Mouse (Mus musculus): ENCODE results near the gene Cntd1. TPM values are rescaled to one million over a fixed set of nuclear protein-coding genes. Genes with fewer than 3 reads are reported as not detected.

Gene Cntd1
- polyA plus RNA-seq, 1 experiment from 2014 or later = 0.72 TPM

Other genes with a start within 250 kb of the Cntd1 start
- 14.9 and 16.4 TPM in 2 replicates for gene Naglu, start 209.0 kb upstream of the Cntd1 start, polyA plus RNA-seq (2015; fragmentation: Nextera tagmentation; extraction: Ambion mirVana)
- gene Hsd17b1, start 200.6 kb upstream of the Cntd1 start, polyA plus RNA-seq (2015; fragmentation: Nextera tagmentation; extraction: Ambion mirVana) = not detected in 2 replicates
- 41.8 and 43.9 TPM in 2 replicates for gene Coasy, start 196.4 kb upstream of the Cntd1 start, polyA plus RNA-seq (2015; fragmentation: Nextera tagmentation; extraction: Ambion mirVana)
- gene Mlx, start 191.7 kb upstream of the Cntd1 start, polyA plus RNA-seq (2015; fragmentation: Nextera tagmentation; extraction: Ambion mirVana) = 65.0 and 65.4 TPM in 2 replicates
- gene Psmc3ip, start 183.6 kb upstream of the Cntd1 start, polyA plus RNA-seq (2015; fragmentation: Nextera tagmentation; extraction: Ambion mirVana) = 22.6 and 23.4 TPM in 2 replicates
- gene Retreg3, start 159.1 kb upstream of the Cntd1 start, polyA plus RNA-seq (2015; fragmentation: Nextera tagmentation; extraction: Ambion mirVana) = 17.0 and 17.2 TPM in 2 replicates
- gene Tubg1, start 159.1 kb upstream of the Cntd1 start, polyA plus RNA-seq (2015; fragmentation: Nextera tagmentation; extraction: Ambion mirVana) = 58.7 and 59.2 TPM in 2 replicates
- 4.4 and 4.8 TPM in 2 replicates for gene Tubg2, start 123.1 kb upstream of the Cntd1 start, polyA plus RNA-seq (2015; fragmentation: Nextera tagmentation; extraction: Ambion mirVana)
- gene Cntnap1, start 108.5 kb upstream of the Cntd1 start, polyA plus RNA-seq (2015; fragmentation: Nextera tagmentation; extraction: Ambion mirVana) = 0.82 and 1.0 TPM in 2 replicates
- 11.1 and 12.7 TPM in 2 replicates for gene Plekhh3, start 107.7 kb upstream of the Cntd1 start, polyA plus RNA-seq (2015; fragmentation: Nextera tagmentation; extraction: Ambion mirVana)
- 0.25 and 0.36 TPM in 2 replicates for gene Ccr10, start 103.6 kb upstream of the Cntd1 start, polyA plus RNA-seq (2015; fragmentation: Nextera tagmentation; extraction: Ambion mirVana)
- gene Ezh1, start 52.5 kb upstream of the Cntd1 start, polyA plus RNA-seq (2015; fragmentation: Nextera tagmentation; extraction: Ambion mirVana) = 16.0 and 16.3 TPM in 2 replicates
- gene Ramp2, start 33.0 kb upstream of the Cntd1 start, polyA plus RNA-seq (2015; fragmentation: Nextera tagmentation; extraction: Ambion mirVana) = 98.5 and 114 TPM in 2 replicates
- gene Vps25, start 25.3 kb upstream of the Cntd1 start, polyA plus RNA-seq (2015; fragmentation: Nextera tagmentation; extraction: Ambion mirVana) = 135 and 142 TPM in 2 replicates
- 12.3 and 12.7 TPM in 2 replicates for gene Wnk4, start 18.4 kb upstream of the Cntd1 start, polyA plus RNA-seq (2015; fragmentation: Nextera tagmentation; extraction: Ambion mirVana)
- gene Coa3, start 102 bp downstream of the Cntd1 start, polyA plus RNA-seq (2015; fragmentation: Nextera tagmentation; extraction: Ambion mirVana) = 250 and 261 TPM in 2 replicates
- gene Becn1, start 23.3 kb downstream of the Cntd1 start, polyA plus RNA-seq (2015; fragmentation: Nextera tagmentation; extraction: Ambion mirVana) = 132 and 143 TPM in 2 replicates
- 137 and 147 TPM in 2 replicates for gene Psme3, start 37.2 kb downstream of the Cntd1 start, polyA plus RNA-seq (2015; fragmentation: Nextera tagmentation; extraction: Ambion mirVana)
- 1.2 and 1.3 TPM in 2 replicates for gene Aoc2, start 46.1 kb downstream of the Cntd1 start, polyA plus RNA-seq (2015; fragmentation: Nextera tagmentation; extraction: Ambion mirVana)
- 2.1 and 2.7 TPM in 2 replicates for gene Aoc3, start 51.6 kb downstream of the Cntd1 start, polyA plus RNA-seq (2015; fragmentation: Nextera tagmentation; extraction: Ambion mirVana)
- gene G6pc, start 88.5 kb downstream of the Cntd1 start, polyA plus RNA-seq (2015; fragmentation: Nextera tagmentation; extraction: Ambion mirVana) = 0.30 and 0.39 TPM in 2 replicates
- gene Aarsd1, start 138.6 kb downstream of the Cntd1 start, polyA plus RNA-seq (2015; fragmentation: Nextera tagmentation; extraction: Ambion mirVana) = 60.1 and 63.3 TPM in 2 replicates
- 7.3 and 10.6 TPM in 2 replicates for gene Gm27029, start 145.8 kb downstream of the Cntd1 start, polyA plus RNA-seq (2015; fragmentation: Nextera tagmentation; extraction: Ambion mirVana)
- gene Rundc1, start 146.1 kb downstream of the Cntd1 start, polyA plus RNA-seq (2015; fragmentation: Nextera tagmentation; extraction: Ambion mirVana) = 16.9 and 17.3 TPM in 2 replicates
- 11.7 TPM in 2 replicates for gene Ptges3l, start 146.3 kb downstream of the Cntd1 start, polyA plus RNA-seq (2015; fragmentation: Nextera tagmentation; extraction: Ambion mirVana)
- 322 and 353 TPM in 2 replicates for gene Rpl27, start 163.3 kb downstream of the Cntd1 start, polyA plus RNA-seq (2015; fragmentation: Nextera tagmentation; extraction: Ambion mirVana)
- 23.9 and 24.5 TPM in 2 replicates for gene Ifi35, start 169.4 kb downstream of the Cntd1 start, polyA plus RNA-seq (2015; fragmentation: Nextera tagmentation; extraction: Ambion mirVana)
- 23.7 and 24.5 TPM in 2 replicates for gene Rnd2, start 186.0 kb downstream of the Cntd1 start, polyA plus RNA-seq (2015; fragmentation: Nextera tagmentation; extraction: Ambion mirVana)
- gene Vat1, start 187.2 kb downstream of the Cntd1 start, polyA plus RNA-seq (2015; fragmentation: Nextera tagmentation; extraction: Ambion mirVana) = 69.7 and 70.0 TPM in 2 replicates